Mouse (Mus musculus): ENCODE results near the gene Kif26a. TPM values are rescaled to one million over a fixed set of nuclear protein-coding genes. Genes with fewer than 3 reads are reported as not detected.

The Kif26a gene
- polyA plus RNA-seq, 1 experiment from 2014 or later, result 4.7 TPM

- Histone ChIP-seq H3K4me3 (ENCODE audit: low read depth, low read length) (peak overlapping the region; percentile 66), H3K27me3 (ENCODE audit: control insufficient read depth, insufficient read depth, low read depth, low read length) (peaks cover 22% of the 10 kb centered on the region), H3K4me1 (ENCODE audit: control insufficient read depth, insufficient read depth, low read length) (peaks cover 35% of the 10 kb centered on the region), H3K9ac (ENCODE audit: low read depth, low read length) (peak overlapping the region; percentile 78), H3K9me3 (replicated peaks; ENCODE audit: control insufficient read depth, low read length, poor library complexity, severe bottlenecking) (no peaks in the 10 kb centered on the region), H3K36me3 (ENCODE audit: control insufficient read depth, insufficient read depth, low read length) (no peaks in the 10 kb centered on the region), H3K27ac (ENCODE audit: low read length) (peak overlapping the region; percentile 61), H3K4me2 (ENCODE audit: low read length) (peak overlapping the region; percentile 84)
- ATAC-seq, result no peak
- 5% methylated on average over 14 of the region's 14 CpGs for WGBS
These were observed 2.7 kb upstream of the Kif26a start for GRCm38 (mm10) chr12:112143116-112143832.

GRCm38 (mm10) chr12:112143833-112144201 is 2.2 kb upstream of the Kif26a start:
- no peak; the same call in 1 of the 2 replicates for ATAC-seq
- 1% methylated on average over 32 of the region's 52 CpGs for WGBS
- H3K9me3 ChIP-seq (replicated peaks; ENCODE audit: control insufficient read depth, low read length, poor library complexity, severe bottlenecking), result no peaks in the 10 kb centered on the region
- H3K27me3 ChIP-seq (ENCODE audit: control insufficient read depth, insufficient read depth, low read depth, low read length), result peaks cover 22% of the 10 kb centered on the region
- peaks cover 38% of the 10 kb centered on the region for H3K4me1 ChIP-seq (ENCODE audit: control insufficient read depth, insufficient read depth, low read length)
- H3K4me2 ChIP-seq (ENCODE audit: low read length), result peak overlapping the region; percentile 84
- peak overlapping the region; percentile 66 for H3K4me3 ChIP-seq (ENCODE audit: low read depth, low read length)
- H3K9ac ChIP-seq (ENCODE audit: low read depth, low read length), result peak overlapping the region; percentile 78
- H3K27ac ChIP-seq (ENCODE audit: low read length), result peak overlapping the region; percentile 61
- no peaks in the 10 kb centered on the region for H3K36me3 ChIP-seq (ENCODE audit: control insufficient read depth, insufficient read depth, low read length)

- Histone ChIP-seq H3K27me3 (ENCODE audit: control insufficient read depth, insufficient read depth, low read depth, low read length) (peaks cover 22% of the 10 kb centered on the region), H3K4me1 (ENCODE audit: control insufficient read depth, insufficient read depth, low read length) (peaks cover 38% of the 10 kb centered on the region)
These were observed 1.5 kb upstream of the Kif26a start for GRCm38 (mm10) chr12:112144377-112145115.

GRCm38 (mm10) chr12:112145211-112145874 is 665 bp upstream of the Kif26a start:
- Histone ChIP-seq H3K36me3 (ENCODE audit: control insufficient read depth, insufficient read depth, low read length) (no peaks in the 10 kb centered on the region), H3K4me3 (ENCODE audit: low read depth, low read length) (peak overlapping the region; percentile 66), H3K4me2 (ENCODE audit: low read length) (peak overlapping the region; percentile 84), H3K27ac (ENCODE audit: low read length) (0 out of 2 replicates have a peak overlapping the region, but pooled peaks have one; percentile 38), H3K9ac (ENCODE audit: low read depth, low read length) (peak overlapping the region; percentile 78), H3K4me1 (ENCODE audit: control insufficient read depth, insufficient read depth, low read length) (peaks cover 41% of the 10 kb centered on the region), H3K9me3 (replicated peaks; ENCODE audit: control insufficient read depth, low read length, poor library complexity, severe bottlenecking) (no peaks in the 10 kb centered on the region), H3K27me3 (ENCODE audit: control insufficient read depth, insufficient read depth, low read depth, low read length) (peaks cover 22% of the 10 kb centered on the region)
- ATAC-seq, result peak; percentile 52
- under 1% methylated on average over 37 of the region's 37 CpGs for WGBS

More at GRCm38 (mm10) chr12:112144377-112145115, 1.5 kb upstream of the Kif26a start:
- under 1% methylated on average over 46 of the region's 46 CpGs for WGBS
- H3K9ac ChIP-seq (ENCODE audit: low read depth, low read length), result peak overlapping the region; percentile 78
- peak overlapping the region; percentile 61 for H3K27ac ChIP-seq (ENCODE audit: low read length)
- no peak for ATAC-seq
- peak overlapping the region; percentile 66 for H3K4me3 ChIP-seq (ENCODE audit: low read depth, low read length)
- H3K4me2 ChIP-seq (ENCODE audit: low read length), result peak overlapping the region; percentile 84
- no peaks in the 10 kb centered on the region for H3K9me3 ChIP-seq (replicated peaks; ENCODE audit: control insufficient read depth, low read length, poor library complexity, severe bottlenecking)
- H3K36me3 ChIP-seq (ENCODE audit: control insufficient read depth, insufficient read depth, low read length), result no peaks in the 10 kb centered on the region

GRCm38 (mm10) chr12:112147365-112147764 is 1.4 kb downstream of the Kif26a start:
- ATAC-seq, result no peak
- H3K27me3 ChIP-seq (ENCODE audit: control insufficient read depth, insufficient read depth, low read depth, low read length), result peaks cover 11% of the 10 kb centered on the region
- H3K4me2 ChIP-seq (ENCODE audit: low read length), result peak overlapping the region; percentile 84
- H3K9me3 ChIP-seq (replicated peaks; ENCODE audit: control insufficient read depth, low read length, poor library complexity, severe bottlenecking), result no peaks in the 10 kb centered on the region
- H3K4me3 ChIP-seq (ENCODE audit: low read depth, low read length), result peak overlapping the region; percentile 66
- H3K36me3 ChIP-seq (ENCODE audit: control insufficient read depth, insufficient read depth, low read length), result no peaks in the 10 kb centered on the region
- peak overlapping the region; percentile 73 for H3K9ac ChIP-seq (ENCODE audit: low read depth, low read length)
- WGBS, result 30% methylated on average over 5 of the region's 5 CpGs
- H3K27ac ChIP-seq (ENCODE audit: low read length), result no peak overlapping the region; the same call in 1 of the 2 replicates
- peaks cover 45% of the 10 kb centered on the region for H3K4me1 ChIP-seq (ENCODE audit: control insufficient read depth, insufficient read depth, low read length)

GRCm38 (mm10) chr12:112150011-112150410 is 4.0 kb downstream of the Kif26a start:
- Histone ChIP-seq H3K9ac (ENCODE audit: low read depth, low read length) (no peak overlapping the region), H3K4me3 (ENCODE audit: low read depth, low read length) (no peak overlapping the region), H3K27me3 (ENCODE audit: control insufficient read depth, insufficient read depth, low read depth, low read length) (peaks cover 3% of the 10 kb centered on the region; the same call in 1 of the 2 replicates), H3K4me2 (ENCODE audit: low read length) (peak overlapping the region; percentile 28; the same call in 1 of the 2 replicates), H3K27ac (ENCODE audit: low read length) (no peak overlapping the region), H3K4me1 (ENCODE audit: control insufficient read depth, insufficient read depth, low read length) (peaks cover 47% of the 10 kb centered on the region), H3K9me3 (replicated peaks; ENCODE audit: control insufficient read depth, low read length, poor library complexity, severe bottlenecking) (no peaks in the 10 kb centered on the region), H3K36me3 (ENCODE audit: control insufficient read depth, insufficient read depth, low read length) (no peaks in the 10 kb centered on the region)
- WGBS, result 67% methylated on average over 7 of the region's 7 CpGs
- ATAC-seq, result no peak

- no peak for ATAC-seq
- Histone ChIP-seq H3K9me3 (replicated peaks; ENCODE audit: control insufficient read depth, low read length, poor library complexity, severe bottlenecking) (no peaks in the 10 kb centered on the region), H3K4me3 (ENCODE audit: low read depth, low read length) (no peak overlapping the region), H3K27ac (ENCODE audit: low read length) (no peak overlapping the region), H3K4me1 (ENCODE audit: control insufficient read depth, insufficient read depth, low read length) (peaks cover 44% of the 10 kb centered on the region), H3K27me3 (ENCODE audit: control insufficient read depth, insufficient read depth, low read depth, low read length) (no peaks in the 10 kb centered on the region; the same call in 1 of the 2 replicates), H3K36me3 (ENCODE audit: control insufficient read depth, insufficient read depth, low read length) (no peaks in the 10 kb centered on the region), H3K9ac (ENCODE audit: low read depth, low read length) (peak overlapping the region; percentile 21; the same call in 1 of the 2 replicates), H3K4me2 (ENCODE audit: low read length) (0 out of 2 replicates have a peak overlapping the region, but pooled peaks have one; percentile 4)
- 42% methylated on average over 12 of the region's 12 CpGs for WGBS
These were observed 5.4 kb downstream of the Kif26a start for GRCm38 (mm10) chr12:112151244-112151979.

- Histone ChIP-seq H3K9me3 (replicated peaks; ENCODE audit: control insufficient read depth, low read length, poor library complexity, severe bottlenecking) (no peaks in the 10 kb centered on the region), H3K4me3 (ENCODE audit: low read depth, low read length) (no peak overlapping the region), H3K4me2 (ENCODE audit: low read length) (no peak overlapping the region), H3K4me1 (ENCODE audit: control insufficient read depth, insufficient read depth, low read length) (peaks cover 39% of the 10 kb centered on the region), H3K27me3 (ENCODE audit: control insufficient read depth, insufficient read depth, low read depth, low read length) (no peaks in the 10 kb centered on the region), H3K36me3 (ENCODE audit: control insufficient read depth, insufficient read depth, low read length) (no peaks in the 10 kb centered on the region), H3K9ac (ENCODE audit: low read depth, low read length) (0 out of 2 replicates have a peak overlapping the region, but pooled peaks have one; percentile 21), H3K27ac (ENCODE audit: low read length) (no peak overlapping the region)
- no peak for ATAC-seq
- WGBS, result 46% methylated on average over 6 of the region's 6 CpGs
These were observed 6.0 kb downstream of the Kif26a start for GRCm38 (mm10) chr12:112151980-112152362.

Data from midbrain, embryonic 16.5 days (tissue).